Mouse (Mus musculus) liver, embryonic 14.5 days (tissue): ENCODE measurements around the gene Slc25a44.

Experiments used
- CTCF ChIP-seq: IDR thresholded peaks from 2 replicates; pipeline ENCODE4 v1.5.1; 2016; ENCODE audit warnings: antibody characterized with exemption, low read depth, control low read depth
- EP300 ChIP-seq: IDR thresholded peaks from 2 replicates; pipeline ENCODE4 v1.6.1; 2016; ENCODE audit warnings: antibody characterized with exemption, low read depth

DNA sequence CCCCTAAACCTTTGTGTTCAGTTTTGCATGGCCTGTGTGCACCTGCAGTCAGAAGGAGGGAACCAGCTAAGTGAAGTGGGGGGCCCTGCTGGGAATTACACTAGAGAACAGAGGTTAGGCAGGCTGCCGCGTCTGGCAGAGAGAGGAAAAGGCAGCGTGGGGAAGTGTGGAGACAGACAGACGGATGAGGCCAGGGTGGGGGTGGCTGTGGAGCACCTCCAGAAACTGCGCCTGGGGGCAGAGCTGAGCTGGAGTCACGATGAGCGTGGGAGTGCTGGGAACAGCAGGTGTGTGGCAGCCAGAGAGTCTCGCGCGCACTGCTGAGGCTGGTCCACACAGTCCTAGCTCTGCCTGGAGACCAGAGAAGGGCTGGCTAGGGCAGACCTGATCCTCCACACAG is 10.6 kb upstream of the Slc25a44 start:
- TF ChIP-seq EP300 (no peak), CTCF (no peak)
